Mouse (Mus musculus): Measurements from ENCODE around the gene Otub2. TPM values are rescaled to one million over a fixed set of nuclear protein-coding genes. Genes with fewer than 3 reads are reported as not detected.
"Not testable (repeated sequence)": the region's sequence is repeated elsewhere in the genome, so short reads cannot be mapped to it uniquely, and the experiment has no call there.

The Otub2 gene
- total RNA-seq, 4 experiments from 2014 or later: 2.5 to 4.2 (median 3.5) TPM

DNA sequence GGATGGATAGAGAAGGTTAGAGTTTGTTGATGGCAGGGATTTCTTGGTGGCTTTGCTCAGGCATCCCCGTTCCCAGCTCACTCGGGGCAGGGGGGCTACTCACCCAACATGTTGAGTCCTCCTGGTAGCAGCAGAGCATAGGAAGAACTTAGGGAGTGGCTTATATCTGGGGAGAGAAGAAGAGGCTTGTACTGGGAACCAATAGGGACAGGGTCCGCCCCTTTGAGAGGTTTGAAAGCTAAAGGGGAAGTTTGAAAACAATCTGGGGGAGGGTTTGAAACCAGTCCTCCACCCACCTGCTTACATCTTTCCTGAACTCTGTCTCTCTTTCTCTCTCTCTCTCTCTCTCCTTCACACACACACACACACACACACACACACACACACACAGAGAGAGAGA, 55.0 kb downstream of the Otub2 start, which contains the start of gene Ifi27l2a:
TSS of gene Ifi27l2a (minus strand) at position 157 of the 400 bp plus-strand sequence.
- DNase-seq (ENCODE audit: low spot score): peak; percentile 35

DNA sequence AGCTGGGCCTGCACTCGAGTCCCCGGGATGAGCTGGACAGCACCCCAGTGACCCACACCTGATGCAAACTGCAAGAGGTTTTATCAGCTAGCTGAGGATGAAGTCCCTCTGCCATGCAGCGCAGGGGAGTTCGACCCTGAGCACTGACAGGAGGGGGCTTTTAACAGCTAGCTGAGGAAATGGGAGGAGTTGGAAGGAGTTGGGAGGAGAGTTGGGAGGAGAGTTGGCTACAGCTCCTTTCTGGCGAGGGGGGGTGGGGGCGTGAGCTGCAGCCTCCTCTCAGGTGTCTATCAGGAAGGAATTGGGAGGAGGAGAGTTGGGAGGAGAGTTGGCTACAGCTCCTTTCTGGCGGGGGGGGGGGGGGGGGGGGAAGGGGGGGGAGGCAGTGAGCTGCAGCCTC, 55.8 kb downstream of the Otub2 start:
- not testable (repeated sequence) for DNase-seq (ENCODE audit: low spot score)

DNA sequence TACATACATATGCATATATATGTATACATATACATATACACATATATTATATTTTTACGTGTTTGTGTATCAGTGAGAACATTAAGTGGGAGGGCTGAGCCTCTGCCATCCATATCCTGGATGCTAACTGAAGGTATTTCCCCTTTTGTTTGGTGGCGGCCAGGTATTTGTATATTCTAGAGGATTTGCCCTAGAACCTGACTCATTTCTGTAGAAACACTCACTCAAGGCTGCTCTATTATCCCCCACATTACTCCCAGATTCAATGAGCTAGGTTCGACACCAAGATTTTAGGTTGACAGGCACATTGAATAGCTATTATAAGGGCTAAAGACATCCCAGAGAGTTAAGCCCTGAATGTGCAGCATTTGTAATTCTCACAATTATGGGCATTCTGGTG, 56.6 kb downstream of the Otub2 start:
- no peak for DNase-seq (ENCODE audit: low spot score)

DNA sequence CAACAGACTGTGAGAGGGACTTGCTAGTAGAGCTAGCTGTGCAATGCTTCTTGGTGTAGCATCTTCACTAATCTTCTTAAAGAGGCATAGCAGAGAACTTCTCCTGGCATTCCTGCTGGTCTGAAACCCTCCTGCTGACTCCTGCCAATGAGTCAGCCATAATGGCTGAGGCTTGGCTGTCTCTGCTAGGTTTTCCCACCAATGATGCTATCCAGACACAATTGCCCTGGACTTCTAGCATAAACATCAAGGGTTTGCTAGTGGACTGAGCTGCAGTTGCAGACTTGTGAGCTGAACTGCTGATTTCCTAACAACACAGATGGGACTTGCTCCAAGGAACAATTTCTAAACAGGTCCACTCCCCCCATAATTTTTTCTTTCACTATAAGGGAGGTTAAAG, 64.9 kb downstream of the Otub2 start:
- no peak for DNase-seq (ENCODE audit: low spot score)

Other genes with a start within 250 kb of the Otub2 start
- gene Prima1, start 146.5 kb upstream of the Otub2 start, total RNA-seq (2022): under 1 TPM in 2 of 4 experiments, not detected in 2; 0.41 to 0.84 TPM
- not detected for gene Fam181a, start 77.7 kb upstream of the Otub2 start, total RNA-seq (2022)
- gene Asb2, start 32.7 kb upstream of the Otub2 start, total RNA-seq (2022): 100 to 1,000 TPM; 485 to 583 (median 548) TPM
- gene 9330161L09Rik, start 19.1 kb downstream of the Otub2 start, total RNA-seq (2022): 1 to 10 TPM in 3 of 4 experiments, under 1 TPM in 1; 0.41 to 1.8 (median 1.2) TPM
- 10 to 100 TPM; 88.5 to 95.6 (median 91.7) TPM for gene Ddx24, start 37.1 kb downstream of the Otub2 start, total RNA-seq (2022)
- 10 to 100 TPM; 45.0 to 62.7 (median 52.4) TPM for gene Ifi27, start 45.5 kb downstream of the Otub2 start, total RNA-seq (2022)
- gene Ifi27l2a, start 55.0 kb downstream of the Otub2 start, total RNA-seq (2022): 10 to 100 TPM; 20.2 to 34.4 (median 28.4) TPM
- not detected for gene Ifi27l2b, start 68.5 kb downstream of the Otub2 start, total RNA-seq (2022)
- 1 to 10 TPM in 1 of 4 experiments, under 1 TPM in 3; 0.22 to 1.6 (median 0.35) TPM for gene Ppp4r4, start 143.6 kb downstream of the Otub2 start, total RNA-seq (2022)
- not detected for gene Serpina10, start 242.8 kb downstream of the Otub2 start, total RNA-seq (2022)